Mouse (Mus musculus) forelimb bud, embryonic 11.5 days (tissue): ENCODE data around the gene Med19.
"Not testable (repeated sequence)": the region's sequence is repeated elsewhere in the genome, so short reads cannot be mapped to it uniquely, and the experiment has no call there.

Source experiments
- DNase-seq: peaks from one replicate; pipeline ENCODE4 v3.0.0-alpha.2; 2012; ENCODE audit warnings: low read depth, low spot score

Med19 gene

GRCm38 (mm10) chr2:84716423-84717355 lies 38.5 kb downstream of the Med19 start:
- DNase-seq: no peak

- no peak for DNase-seq
These were observed 39.2 kb downstream of the Med19 start for GRCm38 (mm10) chr2:84717357-84717756.

GRCm38 (mm10) chr2:84720718-84721117 lies 42.5 kb downstream of the Med19 start:
- DNase-seq: no peak

- no peak for DNase-seq
These were observed 43.0 kb downstream of the Med19 start for GRCm38 (mm10) chr2:84721182-84721581.

- DNase-seq: no peak
These were observed 45.7 kb downstream of the Med19 start for GRCm38 (mm10) chr2:84723856-84724255.

GRCm38 (mm10) chr2:84725770-84726169 lies 47.6 kb downstream of the Med19 start:
- DNase-seq: no peak

GRCm38 (mm10) chr2:84726716-84727115 lies 48.5 kb downstream of the Med19 start:
- DNase-seq: no peak

GRCm38 (mm10) chr2:84727172-84727858 lies 49.1 kb downstream of the Med19 start, which contains the start of gene Clp1:
TSS of gene Clp1 (minus strand) at chr2:84727350.
- peak; percentile 98 for DNase-seq

GRCm38 (mm10) chr2:84728191-84728590 lies 50.0 kb downstream of the Med19 start:
- not testable (repeated sequence) for DNase-seq

- no peak for DNase-seq
These were observed 53.0 kb downstream of the Med19 start for GRCm38 (mm10) chr2:84731206-84731605.

- DNase-seq: no peak
These were observed 54.2 kb downstream of the Med19 start for GRCm38 (mm10) chr2:84732394-84732793.

- DNase-seq: peak; percentile 46
These were observed 55.5 kb downstream of the Med19 start, which contains the start of gene Ypel4 for GRCm38 (mm10) chr2:84733579-84734300. TSS of gene Ypel4 (plus strand) at chr2:84734058.

- peak; percentile 57 for DNase-seq
These were observed 56.2 kb downstream of the Med19 start for GRCm38 (mm10) chr2:84734351-84734864.

GRCm38 (mm10) chr2:84734919-84735318 lies 56.7 kb downstream of the Med19 start:
- DNase-seq: peak; percentile 13

- peak; percentile 26 for DNase-seq
These were observed 57.2 kb downstream of the Med19 start for GRCm38 (mm10) chr2:84735346-84735920.

GRCm38 (mm10) chr2:84736312-84737161 lies 58.3 kb downstream of the Med19 start:
- peak; percentile 20 for DNase-seq

- peak; percentile 52 for DNase-seq
These were observed 59.3 kb downstream of the Med19 start for GRCm38 (mm10) chr2:84737451-84737925.
